Mouse (Mus musculus): ENCODE data around the gene Taok2. TPM values are rescaled to one million over a fixed set of nuclear protein-coding genes. Genes with fewer than 3 reads are reported as not detected.
"Not testable (repeated sequence)": the region's sequence is repeated elsewhere in the genome, so short reads cannot be mapped to it uniquely, and the experiment has no call there.

The Taok2 gene
- polyA plus RNA-seq, 1 experiment from 2014 or later, result 27.3 TPM

- no peak overlapping the region for H3K4me3 ChIP-seq (ENCODE audit: low read depth, low read length)
- WGBS, result 76% methylated on average over 4 of the region's 4 CpGs
- H3K36me3 ChIP-seq (ENCODE audit: control insufficient read depth, insufficient read depth, low read length), result no peaks in the 10 kb centered on the region
- H3K4me2 ChIP-seq (replicated peaks; ENCODE audit: low read depth, low read length), result 0 out of 2 replicates have a peak overlapping the region, but pooled peaks have one; percentile 6
- ATAC-seq (ENCODE audit: low FRiP score) (no peak), DNase-seq (ENCODE audit: low spot score) (no peak)
- H3K27me3 ChIP-seq (ENCODE audit: control insufficient read depth, insufficient read depth, low read length), result no peaks in the 10 kb centered on the region
- no peaks in the 10 kb centered on the region for H3K9me3 ChIP-seq (ENCODE audit: control insufficient read depth, low read length)
- no peak overlapping the region for H3K27ac ChIP-seq (ENCODE audit: low read depth, low read length)
- 0 out of 2 replicates have a peak overlapping the region, but pooled peaks have one; percentile 7 for H3K9ac ChIP-seq (ENCODE audit: low read depth, low read length)
- H3K4me1 ChIP-seq (replicated peaks; ENCODE audit: control insufficient read depth, insufficient read depth, low read length), result peaks cover 4% of the 10 kb centered on the region; the same call in 1 of the 2 replicates
Observed at GRCm38 (mm10) chr7:126919973-126920372, 35.5 kb upstream of the Taok2 start.

DNA sequence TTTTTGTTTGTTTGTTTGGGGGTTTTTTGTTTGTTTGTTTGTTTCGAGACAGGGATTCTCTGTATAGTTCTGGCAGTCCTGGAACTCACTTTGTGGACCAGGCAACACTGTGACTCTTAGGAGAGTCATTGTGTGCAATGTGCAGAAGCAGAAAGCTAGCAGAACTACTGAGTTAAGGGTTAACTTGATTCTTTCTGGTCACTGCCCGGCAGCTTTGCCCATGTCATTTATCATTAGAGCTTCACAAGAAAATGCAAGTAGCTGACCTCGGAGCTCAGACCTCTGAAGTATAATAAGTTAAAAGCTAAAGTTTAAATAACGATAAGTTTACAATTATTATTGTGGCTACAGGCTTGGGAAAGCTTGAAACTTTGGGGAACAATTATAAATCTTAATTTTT is 33.9 kb upstream of the Taok2 start:
- not testable (repeated sequence) for H3K4me1 ChIP-seq (replicated peaks; ENCODE audit: control insufficient read depth, insufficient read depth, low read length); DNase-seq (ENCODE audit: low spot score); H3K27ac ChIP-seq (ENCODE audit: low read depth, low read length); ATAC-seq (ENCODE audit: low FRiP score); H3K9ac ChIP-seq (ENCODE audit: low read depth, low read length); H3K27me3 ChIP-seq (ENCODE audit: control insufficient read depth, insufficient read depth, low read length); H3K9me3 ChIP-seq (ENCODE audit: control insufficient read depth, low read length); H3K36me3 ChIP-seq (ENCODE audit: control insufficient read depth, insufficient read depth, low read length); H3K4me2 ChIP-seq (replicated peaks; ENCODE audit: low read depth, low read length); H3K4me3 ChIP-seq (ENCODE audit: low read depth, low read length)
- 33% methylated on average over 4 of the region's 4 CpGs for WGBS

GRCm38 (mm10) chr7:126914844-126915243 is 30.3 kb upstream of the Taok2 start:
- no peaks in the 10 kb centered on the region for H3K4me1 ChIP-seq (replicated peaks; ENCODE audit: control insufficient read depth, insufficient read depth, low read length)

GRCm38 (mm10) chr7:126905590-126905989 is 21.1 kb upstream of the Taok2 start:
- Histone ChIP-seq H3K9ac (ENCODE audit: low read depth, low read length) (no peak overlapping the region), H3K36me3 (ENCODE audit: control insufficient read depth, insufficient read depth, low read length) (no peaks in the 10 kb centered on the region), H3K4me1 (replicated peaks; ENCODE audit: control insufficient read depth, insufficient read depth, low read length) (no peaks in the 10 kb centered on the region), H3K4me3 (ENCODE audit: low read depth, low read length) (no peak overlapping the region), H3K4me2 (replicated peaks; ENCODE audit: low read depth, low read length) (no peak overlapping the region), H3K9me3 (ENCODE audit: control insufficient read depth, low read length) (no peaks in the 10 kb centered on the region), H3K27me3 (ENCODE audit: control insufficient read depth, insufficient read depth, low read length) (no peaks in the 10 kb centered on the region), H3K27ac (ENCODE audit: low read depth, low read length) (no peak overlapping the region)
- no peak for DNase-seq (ENCODE audit: low spot score)
- WGBS, result 75% methylated on average over 3 of the region's 3 CpGs
- ATAC-seq (ENCODE audit: low FRiP score), result no peak

More at GRCm38 (mm10) chr7:126914844-126915243, 30.3 kb upstream of the Taok2 start:
- Histone ChIP-seq H3K4me3 (ENCODE audit: low read depth, low read length) (no peak overlapping the region), H3K27ac (ENCODE audit: low read depth, low read length) (no peak overlapping the region), H3K4me2 (replicated peaks; ENCODE audit: low read depth, low read length) (no peak overlapping the region), H3K36me3 (ENCODE audit: control insufficient read depth, insufficient read depth, low read length) (no peaks in the 10 kb centered on the region), H3K9ac (ENCODE audit: low read depth, low read length) (no peak overlapping the region), H3K9me3 (ENCODE audit: control insufficient read depth, low read length) (no peaks in the 10 kb centered on the region), H3K27me3 (ENCODE audit: control insufficient read depth, insufficient read depth, low read length) (no peaks in the 10 kb centered on the region)
- 87% methylated on average over 3 of the region's 3 CpGs for WGBS
- DNase-seq (ENCODE audit: low spot score), result no peak
- ATAC-seq (ENCODE audit: low FRiP score), result no peak

DNA sequence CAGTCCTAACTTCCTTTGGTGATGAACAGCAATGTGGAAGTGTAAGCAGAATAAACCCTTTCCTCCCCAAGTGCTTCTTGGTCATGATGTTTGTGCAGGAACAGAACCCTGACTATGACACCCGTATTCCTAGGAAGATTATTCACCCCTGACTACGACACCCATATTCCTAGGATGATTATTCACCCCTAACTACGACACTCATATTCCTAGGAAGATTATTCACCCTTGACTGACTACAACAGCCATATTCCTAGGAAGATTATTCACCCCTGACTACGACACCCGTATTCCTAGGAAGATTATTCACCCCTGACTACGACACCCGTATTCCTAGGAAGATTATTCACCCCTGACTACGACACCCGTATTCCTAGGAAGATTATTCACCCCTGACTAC is 15.3 kb upstream of the Taok2 start:
- not testable (repeated sequence) for H3K9me3 ChIP-seq (ENCODE audit: control insufficient read depth, low read length); H3K4me2 ChIP-seq (replicated peaks; ENCODE audit: low read depth, low read length); H3K9ac ChIP-seq (ENCODE audit: low read depth, low read length); DNase-seq (ENCODE audit: low spot score); H3K36me3 ChIP-seq (ENCODE audit: control insufficient read depth, insufficient read depth, low read length); H3K27ac ChIP-seq (ENCODE audit: low read depth, low read length); ATAC-seq (ENCODE audit: low FRiP score); H3K4me3 ChIP-seq (ENCODE audit: low read depth, low read length); H3K27me3 ChIP-seq (ENCODE audit: control insufficient read depth, insufficient read depth, low read length); H3K4me1 ChIP-seq (replicated peaks; ENCODE audit: control insufficient read depth, insufficient read depth, low read length)
- 93% methylated on average over 7 of the region's 9 CpGs for WGBS

- H3K36me3 ChIP-seq (ENCODE audit: control insufficient read depth, insufficient read depth, low read length), result no peaks in the 10 kb centered on the region
- H3K4me2 ChIP-seq (replicated peaks; ENCODE audit: low read depth, low read length), result peak overlapping the region; percentile 58
- ATAC-seq (ENCODE audit: low FRiP score), result peak; percentile 91
- peak overlapping the region; percentile 51 for H3K4me3 ChIP-seq (ENCODE audit: low read depth, low read length)
- H3K4me1 ChIP-seq (replicated peaks; ENCODE audit: control insufficient read depth, insufficient read depth, low read length), result 0 out of 2 replicates have a peak, but pooled peaks cover 3% of the 10 kb centered on the region
- peak overlapping the region; percentile 56; the same call in 1 of the 2 replicates for H3K27ac ChIP-seq (ENCODE audit: low read depth, low read length)
- DNase-seq (ENCODE audit: low spot score), result peak; percentile 97
- WGBS, result 12% methylated on average over 37 of the region's 37 CpGs
- H3K27me3 ChIP-seq (ENCODE audit: control insufficient read depth, insufficient read depth, low read length), result no peaks in the 10 kb centered on the region
- H3K9ac ChIP-seq (ENCODE audit: low read depth, low read length), result peak overlapping the region; percentile 74
- H3K9me3 ChIP-seq (ENCODE audit: control insufficient read depth, low read length), result no peaks in the 10 kb centered on the region
Observed at GRCm38 (mm10) chr7:126898102-126898990, 13.8 kb upstream of the Taok2 start.

GRCm38 (mm10) chr7:126897390-126898101 is 13.0 kb upstream of the Taok2 start:
- peak; percentile 14; the same call in 1 of the 2 replicates for ATAC-seq (ENCODE audit: low FRiP score)
- WGBS, result 27% methylated on average over 16 of the region's 16 CpGs

GRCm38 (mm10) chr7:126896912-126897311 is 12.4 kb upstream of the Taok2 start:
- DNase-seq (ENCODE audit: low spot score), result no peak
- Histone ChIP-seq H3K4me3 (ENCODE audit: low read depth, low read length) (no peak overlapping the region), H3K4me2 (replicated peaks; ENCODE audit: low read depth, low read length) (no peak overlapping the region), H3K27ac (ENCODE audit: low read depth, low read length) (no peak overlapping the region), H3K36me3 (ENCODE audit: control insufficient read depth, insufficient read depth, low read length) (no peaks in the 10 kb centered on the region), H3K27me3 (ENCODE audit: control insufficient read depth, insufficient read depth, low read length) (no peaks in the 10 kb centered on the region), H3K4me1 (replicated peaks; ENCODE audit: control insufficient read depth, insufficient read depth, low read length) (0 out of 2 replicates have a peak, but pooled peaks cover 3% of the 10 kb centered on the region), H3K9ac (ENCODE audit: low read depth, low read length) (no peak overlapping the region), H3K9me3 (ENCODE audit: control insufficient read depth, low read length) (no peaks in the 10 kb centered on the region)
- WGBS, result 81% methylated on average over 5 of the region's 5 CpGs
- ATAC-seq (ENCODE audit: low FRiP score), result no peak

More at GRCm38 (mm10) chr7:126897390-126898101, 13.0 kb upstream of the Taok2 start:
- Histone ChIP-seq H3K4me2 (replicated peaks; ENCODE audit: low read depth, low read length) (peak overlapping the region; percentile 58), H3K4me3 (ENCODE audit: low read depth, low read length) (peak overlapping the region; percentile 51), H3K27ac (ENCODE audit: low read depth, low read length) (peak overlapping the region; percentile 56; the same call in 1 of the 2 replicates), H3K27me3 (ENCODE audit: control insufficient read depth, insufficient read depth, low read length) (no peaks in the 10 kb centered on the region), H3K4me1 (replicated peaks; ENCODE audit: control insufficient read depth, insufficient read depth, low read length) (0 out of 2 replicates have a peak, but pooled peaks cover 3% of the 10 kb centered on the region), H3K9me3 (ENCODE audit: control insufficient read depth, low read length) (no peaks in the 10 kb centered on the region), H3K36me3 (ENCODE audit: control insufficient read depth, insufficient read depth, low read length) (no peaks in the 10 kb centered on the region), H3K9ac (ENCODE audit: low read depth, low read length) (peak overlapping the region; percentile 74)
- no peak for DNase-seq (ENCODE audit: low spot score)
